Mouse (Mus musculus) E14TG2a.4 (cell line): ENCODE data around the gene Nrd1.

Source experiments
- CTCF ChIP-seq: conservative IDR thresholded peaks from 2 replicates; pipeline ENCODE4 v1.5.1; 2014; ENCODE audit warnings: low read length
- NANOG ChIP-seq: IDR thresholded peaks from 2 replicates; pipeline ENCODE4 v1.6.1; 2014; ENCODE audit warnings: borderline replicate concordance, low read length, mixed read lengths
- POU5F1 ChIP-seq: IDR thresholded peaks from 2 replicates; pipeline ENCODE4 v1.6.1; 2014; ENCODE audit warnings: low read length, borderline replicate concordance

DNA sequence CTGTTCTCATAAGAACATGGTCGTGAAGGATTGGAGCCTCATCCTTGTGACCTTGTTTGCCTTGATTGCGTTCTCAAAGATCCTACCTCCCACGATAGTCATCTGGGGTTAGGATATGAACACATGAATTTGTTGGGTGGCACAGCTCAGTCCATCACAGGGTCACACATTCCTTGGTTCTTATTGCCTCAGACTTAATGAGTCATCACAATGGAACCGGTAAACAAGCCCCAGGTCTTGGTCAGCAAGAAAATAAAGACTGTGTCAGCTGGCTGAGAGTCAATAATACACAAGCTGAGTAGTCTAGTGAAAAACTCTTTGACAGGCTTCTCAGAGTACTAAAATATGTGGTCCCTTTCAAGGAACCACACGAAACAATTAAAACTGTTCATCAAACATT lies 29.4 kb upstream of the Nrd1 start:
- TF ChIP-seq CTCF (no peak), POU5F1 (no peak), NANOG (no peak)
